Mouse (Mus musculus) splenic B cell, adult 2 months (primary cell): ENCODE data around the gene Alpk1.
A peak's percentile ranks its signal among the peaks of the same experiment; 100 is the strongest.

ENCODE experiments used
- DNase-seq: peaks from one replicate; pipeline ENCODE4 v3.0.0-alpha.2; 2011; ENCODE audit warnings: low read depth, low spot score
- H3K27me3 ChIP-seq: 2 replicates; pipeline ENCODE4 v1.6.1; 2012; ENCODE audit warnings: mild to moderate bottlenecking, low read length, moderate library complexity, mixed read lengths; ENCODE audit not compliant: control insufficient read depth, poor library complexity, insufficient read depth, severe bottlenecking
- H3K36me3 ChIP-seq: 2 replicates; pipeline ENCODE4 v1.6.1; 2012; ENCODE audit warnings: mild to moderate bottlenecking, low read length, moderate library complexity, mixed read lengths; ENCODE audit not compliant: control insufficient read depth, poor library complexity, insufficient read depth, severe bottlenecking

The Alpk1 gene

GRCm38 (mm10) chr3:127741473-127741872 is 38.9 kb downstream of the Alpk1 start:
- H3K36me3 ChIP-seq: no peaks in the 10 kb centered on the region
- DNase-seq: peak; percentile 19
- no peaks in the 10 kb centered on the region for H3K27me3 ChIP-seq

GRCm38 (mm10) chr3:127737876-127738275 is 42.5 kb downstream of the Alpk1 start:
- Histone ChIP-seq H3K36me3 (no peaks in the 10 kb centered on the region), H3K27me3 (no peaks in the 10 kb centered on the region)
- DNase-seq: no peak

- no peak for DNase-seq
- Histone ChIP-seq H3K27me3 (no peaks in the 10 kb centered on the region), H3K36me3 (no peaks in the 10 kb centered on the region)
These were observed 44.9 kb downstream of the Alpk1 start for GRCm38 (mm10) chr3:127735395-127735794.

GRCm38 (mm10) chr3:127729513-127730137 is 50.7 kb downstream of the Alpk1 start:
- no peak for DNase-seq

GRCm38 (mm10) chr3:127728851-127729512 is 51.3 kb downstream of the Alpk1 start:
- no peak for DNase-seq
- Histone ChIP-seq H3K27me3 (no peaks in the 10 kb centered on the region), H3K36me3 (no peaks in the 10 kb centered on the region)

More at GRCm38 (mm10) chr3:127729513-127730137, 50.7 kb downstream of the Alpk1 start:
- Histone ChIP-seq H3K27me3 (no peaks in the 10 kb centered on the region), H3K36me3 (no peaks in the 10 kb centered on the region)

- DNase-seq: no peak
- no peaks in the 10 kb centered on the region for H3K36me3 ChIP-seq
- H3K27me3 ChIP-seq: no peaks in the 10 kb centered on the region
These were observed 52.3 kb downstream of the Alpk1 start for GRCm38 (mm10) chr3:127728046-127728445.

- no peak for DNase-seq
- Histone ChIP-seq H3K27me3 (no peaks in the 10 kb centered on the region), H3K36me3 (no peaks in the 10 kb centered on the region)
These were observed 59.4 kb downstream of the Alpk1 start for GRCm38 (mm10) chr3:127720948-127721347.

GRCm38 (mm10) chr3:127720050-127720449 is 60.3 kb downstream of the Alpk1 start:
- no peak for DNase-seq
- Histone ChIP-seq H3K36me3 (no peaks in the 10 kb centered on the region), H3K27me3 (no peaks in the 10 kb centered on the region)

- Histone ChIP-seq H3K36me3 (no peaks in the 10 kb centered on the region), H3K27me3 (no peaks in the 10 kb centered on the region)
- no peak for DNase-seq
These were observed 60.7 kb downstream of the Alpk1 start for GRCm38 (mm10) chr3:127719601-127720000.

- Histone ChIP-seq H3K36me3 (no peaks in the 10 kb centered on the region), H3K27me3 (no peaks in the 10 kb centered on the region)
- no peak for DNase-seq
These were observed 63.6 kb downstream of the Alpk1 start for GRCm38 (mm10) chr3:127716759-127717158.

- DNase-seq: no peak
- Histone ChIP-seq H3K36me3 (no peaks in the 10 kb centered on the region), H3K27me3 (no peaks in the 10 kb centered on the region)
These were observed 67.2 kb downstream of the Alpk1 start for GRCm38 (mm10) chr3:127713112-127713511.

- Histone ChIP-seq H3K36me3 (no peaks in the 10 kb centered on the region), H3K27me3 (no peaks in the 10 kb centered on the region)
- no peak for DNase-seq
These were observed 68.8 kb downstream of the Alpk1 start for GRCm38 (mm10) chr3:127711536-127711935.

GRCm38 (mm10) chr3:127707089-127707485 is 73.2 kb downstream of the Alpk1 start:
- H3K36me3 ChIP-seq: no peaks in the 10 kb centered on the region
- no peak for DNase-seq
- no peaks in the 10 kb centered on the region for H3K27me3 ChIP-seq

- no peaks in the 10 kb centered on the region for H3K27me3 ChIP-seq
- no peak for DNase-seq
These were observed 73.8 kb downstream of the Alpk1 start for GRCm38 (mm10) chr3:127706445-127707088.

More at GRCm38 (mm10) chr3:127706445-127707088, 73.8 kb downstream of the Alpk1 start:
- no peaks in the 10 kb centered on the region for H3K36me3 ChIP-seq
